Mouse (Mus musculus): Measurements from ENCODE around the gene Plxnb2. TPM values are rescaled to one million over a fixed set of nuclear protein-coding genes. Genes with fewer than 3 reads are reported as not detected.

Plxnb2 gene
- total and polyA plus RNA-seq, 3 experiments: 1.8 to 15.5 (median 9.9) TPM

- ATAC-seq (ENCODE audit: extremely low read depth, insufficient number of reproducible peaks, low FRiP score, poor library complexity, severe bottlenecking): no peak
These were observed 34.7 kb downstream of the Plxnb2 start for GRCm38 (mm10) chr15:89145813-89146350.

DNA sequence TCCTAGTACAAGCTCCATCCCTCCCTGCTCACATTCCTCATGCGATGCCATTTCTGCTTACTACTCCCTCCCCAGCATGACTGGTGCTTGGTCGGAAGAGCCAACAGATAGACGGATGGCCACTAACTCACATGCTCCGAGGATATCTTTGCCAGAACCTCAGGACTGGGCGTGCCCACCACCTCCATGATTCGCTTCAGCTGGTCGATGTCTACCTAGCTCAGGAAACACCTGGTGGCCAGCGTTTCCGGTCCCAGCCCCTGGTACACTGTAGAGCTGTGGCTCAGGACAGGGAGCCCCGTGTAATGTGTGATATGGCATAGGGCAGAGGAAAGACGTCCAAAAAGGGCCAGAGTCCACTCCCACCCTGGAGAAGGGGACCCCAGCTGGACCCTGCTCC, 35.6 kb downstream of the Plxnb2 start:
- H3K27me3 ChIP-seq (ENCODE audit: insufficient read depth, low read length): peaks cover 85% of the 10 kb centered on the region
- ATAC-seq (ENCODE audit: extremely low read depth, insufficient number of reproducible peaks, low FRiP score, poor library complexity, severe bottlenecking) (no peak), DNase-seq (ENCODE audit: low spot score) (no peak)
- no peak overlapping the region for H3K4me3 ChIP-seq (ENCODE audit: low read depth, low read length)
- peaks cover 15% of the 10 kb centered on the region for H3K4me1 ChIP-seq (ENCODE audit: insufficient read depth, low read depth, low read length)
- H3K36me3 ChIP-seq (replicated peaks): no peaks in the 10 kb centered on the region
- no peaks in the 10 kb centered on the region for H3K9me3 ChIP-seq (replicated peaks)
- TF ChIP-seq GATA2 (IDR thresholded peaks at IDR 0.05; ENCODE audit: borderline replicate concordance, low read depth, low read length) (no peak), CTCF (IDR thresholded peaks at IDR 0.05; ENCODE audit: low read depth, low read length) (no peak)

More at GRCm38 (mm10) chr15:89145813-89146350, 34.7 kb downstream of the Plxnb2 start:
- H3K4me3 ChIP-seq (ENCODE audit: low read depth, low read length): no peak overlapping the region
- no peaks in the 10 kb centered on the region for H3K9me3 ChIP-seq (replicated peaks)
- no peak for DNase-seq (ENCODE audit: low spot score)
- no peaks in the 10 kb centered on the region for H3K36me3 ChIP-seq (replicated peaks)
- H3K27me3 ChIP-seq (ENCODE audit: insufficient read depth, low read length): peaks cover 79% of the 10 kb centered on the region
- TF ChIP-seq POLR2AphosphoS5 (IDR thresholded peaks at IDR 0.05; ENCODE audit: insufficient replicate concordance, low read depth, low read length): no peak
- no peak for TF ChIP-seq GATA1 (IDR thresholded peaks at IDR 0.05; ENCODE audit: borderline replicate concordance, low read length)
- no peak for TF ChIP-seq GATA2 (IDR thresholded peaks at IDR 0.05; ENCODE audit: borderline replicate concordance, low read depth, low read length)
- TF ChIP-seq CTCF (IDR thresholded peaks at IDR 0.05; ENCODE audit: low read depth, low read length): no peak
- no peak for TF ChIP-seq TAL1 (conservative IDR thresholded peaks at IDR 0.05; ENCODE audit: low read depth, low read length)
- peaks cover 18% of the 10 kb centered on the region for H3K4me1 ChIP-seq (ENCODE audit: insufficient read depth, low read depth, low read length)

GRCm38 (mm10) chr15:89143134-89143533, 37.5 kb downstream of the Plxnb2 start:
- H3K4me1 ChIP-seq (ENCODE audit: insufficient read depth, low read depth, low read length): peaks cover 2% of the 10 kb centered on the region; the same call in 1 of the 2 replicates
- H3K36me3 ChIP-seq (replicated peaks): no peaks in the 10 kb centered on the region
- TF ChIP-seq TAL1 (conservative IDR thresholded peaks at IDR 0.05; ENCODE audit: low read depth, low read length) (no peak), CTCF (IDR thresholded peaks at IDR 0.05; ENCODE audit: low read depth, low read length) (no peak), GATA2 (IDR thresholded peaks at IDR 0.05; ENCODE audit: borderline replicate concordance, low read depth, low read length) (no peak), GATA1 (IDR thresholded peaks at IDR 0.05; ENCODE audit: borderline replicate concordance, low read length) (no peak), POLR2AphosphoS5 (IDR thresholded peaks at IDR 0.05; ENCODE audit: insufficient replicate concordance, low read depth, low read length) (no peak)
- H3K9me3 ChIP-seq (replicated peaks): no peaks in the 10 kb centered on the region
- no peak overlapping the region for H3K4me3 ChIP-seq (ENCODE audit: low read depth, low read length)
- DNase-seq (ENCODE audit: low spot score): no peak
- no peak for ATAC-seq (ENCODE audit: extremely low read depth, insufficient number of reproducible peaks, low FRiP score, poor library complexity, severe bottlenecking)
- H3K27me3 ChIP-seq (ENCODE audit: insufficient read depth, low read length): peaks cover 85% of the 10 kb centered on the region

GRCm38 (mm10) chr15:89141905-89142304, 38.7 kb downstream of the Plxnb2 start:
- Histone ChIP-seq H3K9me3 (replicated peaks) (no peaks in the 10 kb centered on the region), H3K4me3 (ENCODE audit: low read depth, low read length) (no peak overlapping the region), H3K36me3 (replicated peaks) (no peaks in the 10 kb centered on the region), H3K27me3 (ENCODE audit: insufficient read depth, low read length) (peaks cover 85% of the 10 kb centered on the region), H3K4me1 (ENCODE audit: insufficient read depth, low read depth, low read length) (0 out of 2 replicates have a peak, but pooled peaks cover 2% of the 10 kb centered on the region)
- DNase-seq (ENCODE audit: low spot score): no peak
- TF ChIP-seq CTCF (IDR thresholded peaks at IDR 0.05; ENCODE audit: low read depth, low read length) (no peak), GATA1 (IDR thresholded peaks at IDR 0.05; ENCODE audit: borderline replicate concordance, low read length) (no peak), GATA2 (IDR thresholded peaks at IDR 0.05; ENCODE audit: borderline replicate concordance, low read depth, low read length) (no peak), POLR2AphosphoS5 (IDR thresholded peaks at IDR 0.05; ENCODE audit: insufficient replicate concordance, low read depth, low read length) (no peak), TAL1 (conservative IDR thresholded peaks at IDR 0.05; ENCODE audit: low read depth, low read length) (no peak)
- ATAC-seq (ENCODE audit: extremely low read depth, insufficient number of reproducible peaks, low FRiP score, poor library complexity, severe bottlenecking): no peak

- DNase-seq (ENCODE audit: low spot score): no peak
- Histone ChIP-seq H3K27me3 (ENCODE audit: insufficient read depth, low read length) (peaks cover 81% of the 10 kb centered on the region), H3K4me3 (ENCODE audit: low read depth, low read length) (no peak overlapping the region), H3K36me3 (replicated peaks) (no peaks in the 10 kb centered on the region), H3K4me1 (ENCODE audit: insufficient read depth, low read depth, low read length) (0 out of 2 replicates have a peak, but pooled peaks cover 2% of the 10 kb centered on the region), H3K9me3 (replicated peaks) (no peaks in the 10 kb centered on the region)
- no peak for ATAC-seq (ENCODE audit: extremely low read depth, insufficient number of reproducible peaks, low FRiP score, poor library complexity, severe bottlenecking)
- TF ChIP-seq GATA1 (IDR thresholded peaks at IDR 0.05; ENCODE audit: borderline replicate concordance, low read length) (no peak), TAL1 (conservative IDR thresholded peaks at IDR 0.05; ENCODE audit: low read depth, low read length) (no peak), GATA2 (IDR thresholded peaks at IDR 0.05; ENCODE audit: borderline replicate concordance, low read depth, low read length) (no peak), POLR2AphosphoS5 (IDR thresholded peaks at IDR 0.05; ENCODE audit: insufficient replicate concordance, low read depth, low read length) (no peak), CTCF (IDR thresholded peaks at IDR 0.05; ENCODE audit: low read depth, low read length) (no peak)
These were observed 39.1 kb downstream of the Plxnb2 start for GRCm38 (mm10) chr15:89141443-89141842.

- H3K36me3 ChIP-seq (replicated peaks): no peaks in the 10 kb centered on the region
- DNase-seq (ENCODE audit: low spot score) (no peak), ATAC-seq (ENCODE audit: extremely low read depth, insufficient number of reproducible peaks, low FRiP score, poor library complexity, severe bottlenecking) (no peak)
- 0 out of 2 replicates have a peak, but pooled peaks cover 2% of the 10 kb centered on the region for H3K4me1 ChIP-seq (ENCODE audit: insufficient read depth, low read depth, low read length)
- no peak for TF ChIP-seq TAL1 (conservative IDR thresholded peaks at IDR 0.05; ENCODE audit: low read depth, low read length)
- TF ChIP-seq GATA2 (IDR thresholded peaks at IDR 0.05; ENCODE audit: borderline replicate concordance, low read depth, low read length): no peak
- TF ChIP-seq GATA1 (IDR thresholded peaks at IDR 0.05; ENCODE audit: borderline replicate concordance, low read length): no peak
- no peak for TF ChIP-seq POLR2AphosphoS5 (IDR thresholded peaks at IDR 0.05; ENCODE audit: insufficient replicate concordance, low read depth, low read length)
- TF ChIP-seq CTCF (IDR thresholded peaks at IDR 0.05; ENCODE audit: low read depth, low read length): no peak
- no peaks in the 10 kb centered on the region for H3K9me3 ChIP-seq (replicated peaks)
- H3K4me3 ChIP-seq (ENCODE audit: low read depth, low read length): no peak within 1 kb of the TSS
- peaks cover 74% of the 10 kb centered on the region for H3K27me3 ChIP-seq (ENCODE audit: insufficient read depth, low read length)
These were observed 39.8 kb downstream of the Plxnb2 start, which contains the start of gene Mapk12 for GRCm38 (mm10) chr15:89140659-89141252. Mapk12 (minus strand) TSS chr15:89140703.
